Mouse (Mus musculus): ENCODE measurements around the gene Zfand6. TPM values are rescaled to one million over a fixed set of nuclear protein-coding genes. Genes with fewer than 3 reads are reported as not detected.

Gene Zfand6
- 87.1 and 89.4 TPM in 2 replicates for polyA plus RNA-seq (2011; ENCODE audit: insufficient read depth, insufficient read length, low replicate concordance, missing spikeins)

- WGBS: 3% methylated on average over 71 of the region's 87 CpGs
- H3K4me3 ChIP-seq (replicated peaks; ENCODE audit: control insufficient read depth, low read depth, low read length): peak within 1 kb of the TSS; percentile 99
- H3K4me1 ChIP-seq (ENCODE audit: control insufficient read depth, insufficient read depth, low read length): no peaks in the 10 kb centered on the region; the same call in 1 of the 2 replicates
- peak within 1 kb of the TSS; percentile 99 for H3K27ac ChIP-seq (ENCODE audit: control insufficient read depth, insufficient read depth, low read depth, low read length, poor library complexity)
- no peak for TF ChIP-seq CTCF (IDR thresholded peaks at IDR 0.05; ENCODE audit: control insufficient read depth, insufficient read depth, low read length)
- peak; percentile 36; the same call in 1 of the 2 replicates for TF ChIP-seq POLR2A (IDR thresholded peaks at IDR 0.05; ENCODE audit: borderline replicate concordance, control insufficient read depth, low read depth, low read length)
These were observed at the start of gene Zfand6 for GRCm38 (mm10) chr7:84689251-84690100. TSS of gene Zfand6 (minus strand) at chr7:84689959.

GRCm38 (mm10) chr7:84736803-84737202, 47.0 kb upstream of the Zfand6 start:
- Histone ChIP-seq H3K27ac (ENCODE audit: control insufficient read depth, insufficient read depth, low read depth, low read length, poor library complexity) (no peak overlapping the region), H3K4me3 (replicated peaks; ENCODE audit: control insufficient read depth, low read depth, low read length) (no peak overlapping the region), H3K4me1 (ENCODE audit: control insufficient read depth, insufficient read depth, low read length) (no peaks in the 10 kb centered on the region)
- TF ChIP-seq CTCF (IDR thresholded peaks at IDR 0.05; ENCODE audit: control insufficient read depth, insufficient read depth, low read length): no peak
- TF ChIP-seq POLR2A (IDR thresholded peaks at IDR 0.05; ENCODE audit: borderline replicate concordance, control insufficient read depth, low read depth, low read length): no peak
- 71% methylated on average over 2 of the region's 2 CpGs for WGBS

- Histone ChIP-seq H3K4me1 (ENCODE audit: control insufficient read depth, insufficient read depth, low read length) (no peaks in the 10 kb centered on the region; the same call in 1 of the 2 replicates), H3K27ac (ENCODE audit: control insufficient read depth, insufficient read depth, low read depth, low read length, poor library complexity) (no peak overlapping the region), H3K4me3 (replicated peaks; ENCODE audit: control insufficient read depth, low read depth, low read length) (no peak overlapping the region)
- WGBS: 68% methylated on average over 1 of the region's 1 CpGs
- TF ChIP-seq CTCF (IDR thresholded peaks at IDR 0.05; ENCODE audit: control insufficient read depth, insufficient read depth, low read length): no peak
- no peak for TF ChIP-seq POLR2A (IDR thresholded peaks at IDR 0.05; ENCODE audit: borderline replicate concordance, control insufficient read depth, low read depth, low read length)
These were observed 43.3 kb upstream of the Zfand6 start for GRCm38 (mm10) chr7:84733038-84733437.

GRCm38 (mm10) chr7:84732052-84732451, 42.3 kb upstream of the Zfand6 start:
- 78% methylated on average over 1 of the region's 1 CpGs for WGBS
- H3K4me3 ChIP-seq (replicated peaks; ENCODE audit: control insufficient read depth, low read depth, low read length): no peak overlapping the region

GRCm38 (mm10) chr7:84731076-84731475, 41.3 kb upstream of the Zfand6 start:
- no peaks in the 10 kb centered on the region; the same call in 1 of the 2 replicates for H3K4me1 ChIP-seq (ENCODE audit: control insufficient read depth, insufficient read depth, low read length)
- no peak overlapping the region for H3K4me3 ChIP-seq (replicated peaks; ENCODE audit: control insufficient read depth, low read depth, low read length)
- 74% methylated on average over 3 of the region's 3 CpGs for WGBS
- H3K27ac ChIP-seq (ENCODE audit: control insufficient read depth, insufficient read depth, low read depth, low read length, poor library complexity): no peak overlapping the region
- TF ChIP-seq POLR2A (IDR thresholded peaks at IDR 0.05; ENCODE audit: borderline replicate concordance, control insufficient read depth, low read depth, low read length): no peak
- no peak for TF ChIP-seq CTCF (IDR thresholded peaks at IDR 0.05; ENCODE audit: control insufficient read depth, insufficient read depth, low read length)

More at GRCm38 (mm10) chr7:84732052-84732451, 42.3 kb upstream of the Zfand6 start:
- H3K4me1 ChIP-seq (ENCODE audit: control insufficient read depth, insufficient read depth, low read length): no peaks in the 10 kb centered on the region; the same call in 1 of the 2 replicates
- no peak overlapping the region for H3K27ac ChIP-seq (ENCODE audit: control insufficient read depth, insufficient read depth, low read depth, low read length, poor library complexity)
- TF ChIP-seq POLR2A (IDR thresholded peaks at IDR 0.05; ENCODE audit: borderline replicate concordance, control insufficient read depth, low read depth, low read length) (no peak), CTCF (IDR thresholded peaks at IDR 0.05; ENCODE audit: control insufficient read depth, insufficient read depth, low read length) (no peak)

- Histone ChIP-seq H3K4me1 (ENCODE audit: control insufficient read depth, insufficient read depth, low read length) (no peaks in the 10 kb centered on the region), H3K27ac (ENCODE audit: control insufficient read depth, insufficient read depth, low read depth, low read length, poor library complexity) (peak overlapping the region; percentile 46; the same call in 1 of the 2 replicates), H3K4me3 (replicated peaks; ENCODE audit: control insufficient read depth, low read depth, low read length) (no peak overlapping the region)
- TF ChIP-seq CTCF (IDR thresholded peaks at IDR 0.05; ENCODE audit: control insufficient read depth, insufficient read depth, low read length): peak; percentile 18; the same call in 1 of the 2 replicates
- no peak for TF ChIP-seq POLR2A (IDR thresholded peaks at IDR 0.05; ENCODE audit: borderline replicate concordance, control insufficient read depth, low read depth, low read length)
- 59% methylated on average over 7 of the region's 7 CpGs for WGBS
These were observed 33.2 kb upstream of the Zfand6 start for GRCm38 (mm10) chr7:84722804-84723459.

GRCm38 (mm10) chr7:84710287-84710958, 20.7 kb upstream of the Zfand6 start:
- H3K4me3 ChIP-seq (replicated peaks; ENCODE audit: control insufficient read depth, low read depth, low read length): no peak overlapping the region
- no peak overlapping the region for H3K27ac ChIP-seq (ENCODE audit: control insufficient read depth, insufficient read depth, low read depth, low read length, poor library complexity)
- no peaks in the 10 kb centered on the region for H3K4me1 ChIP-seq (ENCODE audit: control insufficient read depth, insufficient read depth, low read length)
- no peak for TF ChIP-seq CTCF (IDR thresholded peaks at IDR 0.05; ENCODE audit: control insufficient read depth, insufficient read depth, low read length)
- TF ChIP-seq POLR2A (IDR thresholded peaks at IDR 0.05; ENCODE audit: borderline replicate concordance, control insufficient read depth, low read depth, low read length): no peak
